Mouse (Mus musculus) brown adipose tissue, adult 24 weeks (tissue): ENCODE measurements around the gene Cdk8. TPM values are rescaled to one million over a fixed set of nuclear protein-coding genes. Genes with fewer than 3 reads are reported as not detected.
A peak's percentile ranks its signal among the peaks of the same experiment; 100 is the strongest.
"Not testable (repeated sequence)": the region's sequence is repeated elsewhere in the genome, so short reads cannot be mapped to it uniquely, and the experiment has no call there.

Source experiments
- H3K27ac ChIP-seq: fragments of 200-500 bp; replicated peaks from 2 replicates; pipeline ENCODE4 v1.5.1; 2012; ENCODE audit warnings: low read depth, mild to moderate bottlenecking, low read length
- H3K4me1 ChIP-seq: fragments of 200-500 bp; 2 replicates; pipeline ENCODE4 v1.6.1; 2012; ENCODE audit warnings: low read length, mixed read lengths; ENCODE audit not compliant: control insufficient read depth, insufficient read depth, insufficient read length
- H3K4me3 ChIP-seq: fragments of 200-500 bp; 2 replicates; pipeline ENCODE4 v1.5.1; 2012; ENCODE audit warnings: low read depth, mild to moderate bottlenecking, low read length, moderate library complexity; ENCODE audit not compliant: insufficient read depth
- polyA plus RNA-seq: library from polyadenylated mRNA; stranded (reverse); fragments of >200 nt; gene quantifications from 2 replicates; pipeline ENCODE4 v1.2.4, GENCODE M21; 2012; ENCODE audit not compliant: missing spikeins, insufficient read depth, insufficient read length

The Cdk8 gene
- polyA plus RNA-seq: 17.8 and 18.4 TPM in 2 replicates

DNA sequence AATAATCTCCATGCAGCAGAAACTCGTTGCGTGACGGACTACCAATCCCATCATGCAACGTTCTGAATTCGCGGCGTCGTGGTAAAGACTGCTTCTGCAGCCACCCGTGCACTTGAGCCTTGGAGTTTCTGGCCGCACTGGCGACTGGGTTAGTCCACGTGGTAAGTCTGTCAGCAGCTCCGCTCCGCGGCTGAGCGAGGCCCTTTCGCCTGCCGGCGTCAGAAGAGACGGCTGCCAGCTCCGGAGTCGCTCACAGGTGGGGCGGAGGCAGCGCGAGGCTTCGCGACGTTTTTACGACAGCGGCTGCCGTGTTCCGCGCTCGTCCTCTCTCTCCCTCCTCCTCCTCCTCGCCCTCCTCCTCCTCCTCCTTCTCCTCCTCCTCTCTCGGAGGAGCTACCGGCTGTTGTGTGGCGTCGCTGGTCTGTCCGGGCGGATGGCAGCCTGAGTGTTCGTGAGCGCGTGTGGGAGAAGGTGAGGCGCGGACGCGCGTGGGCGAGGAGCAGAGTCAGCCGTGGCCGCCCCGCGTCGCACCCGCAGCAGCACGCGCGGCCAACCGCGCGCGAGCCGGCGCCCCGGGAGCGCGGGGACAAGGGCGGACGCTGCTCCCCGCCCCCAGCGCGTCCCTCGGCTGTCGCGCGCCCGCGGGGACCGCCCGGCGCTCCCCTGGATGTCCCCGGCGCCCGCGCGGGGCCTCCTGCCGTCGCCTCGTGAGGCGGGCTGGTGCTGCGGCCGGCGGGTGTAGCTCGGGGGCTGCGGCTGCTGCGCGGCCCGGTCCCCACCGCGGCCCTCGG is at the start of gene Cdk8:
Cdk8 (plus strand) TSS at position 367 of the 791 bp plus-strand sequence.
- H3K4me1 ChIP-seq: peaks cover 2% of the 10 kb centered on the region; the same call in 1 of the 2 replicates
- H3K4me3 ChIP-seq: peak within 1 kb of the TSS; percentile 57
- peak within 1 kb of the TSS; percentile 77 for H3K27ac ChIP-seq

DNA sequence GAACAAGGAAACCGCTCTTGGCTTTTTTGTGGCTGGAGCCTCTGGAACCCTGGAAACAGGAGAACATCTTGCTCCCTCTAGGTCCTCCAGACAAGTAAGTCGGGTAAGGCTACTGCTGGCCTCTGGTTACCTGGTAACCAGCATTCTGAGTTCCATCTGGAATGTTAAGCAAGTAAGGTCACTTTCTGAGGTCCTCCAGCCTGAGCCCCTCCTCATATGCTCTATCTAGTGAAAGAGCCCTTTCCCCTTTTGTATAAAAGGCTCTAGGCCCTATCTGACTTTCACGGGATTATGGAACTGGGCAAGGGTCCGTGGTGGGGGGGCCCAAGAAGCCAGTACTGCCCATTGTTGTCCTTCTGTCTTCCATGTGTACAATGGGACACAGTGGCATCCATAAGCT is 45.8 kb upstream of the Cdk8 start, which contains the start of gene 1700001J03Rik:
1700001J03Rik (minus strand) TSS at position 101 of the 400 bp plus-strand sequence.
- H3K27ac ChIP-seq, H3K4me1 ChIP-seq, H3K4me3 ChIP-seq: not testable (repeated sequence)

DNA sequence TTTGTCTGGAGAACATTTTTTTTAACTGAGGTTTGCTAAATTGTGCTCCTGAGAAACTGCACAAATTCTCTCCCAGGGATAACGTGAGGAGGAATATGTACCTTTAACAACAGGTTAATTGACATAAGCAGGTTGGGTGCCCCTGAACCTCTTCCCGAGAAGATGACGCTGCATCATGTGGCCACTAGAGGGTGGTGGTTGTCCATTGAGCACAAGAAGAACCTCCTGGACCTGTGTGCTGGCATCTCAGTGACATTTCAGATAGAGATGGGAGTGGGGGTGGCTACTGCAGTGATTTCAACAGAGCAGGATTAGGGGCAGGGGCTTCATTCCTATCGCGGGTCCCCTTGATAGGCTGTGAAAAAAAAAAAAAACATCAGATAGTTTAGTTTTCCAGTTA is 43.6 kb upstream of the Cdk8 start:
- H3K4me1 ChIP-seq: not testable (repeated sequence)

DNA sequence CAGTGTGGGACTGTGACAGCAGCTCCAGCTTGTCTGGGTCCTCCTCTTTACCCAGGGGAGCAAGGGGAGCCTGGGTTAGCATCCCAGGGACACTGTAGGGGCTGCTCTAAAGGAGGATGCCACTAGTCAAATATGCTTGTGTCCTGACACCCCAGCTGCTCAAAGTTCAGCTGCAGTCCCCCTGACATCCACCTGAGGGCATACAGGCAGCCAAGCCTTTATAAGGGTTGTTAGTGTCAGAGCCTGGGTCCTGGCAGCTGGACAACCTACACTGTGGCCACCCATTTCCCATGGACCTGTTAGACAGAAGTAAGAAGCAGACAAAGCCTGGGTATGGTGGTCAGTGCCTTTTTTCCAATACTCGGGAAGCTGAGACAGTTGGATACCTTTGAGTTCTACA is 42.9 kb upstream of the Cdk8 start:
- no peaks in the 10 kb centered on the region for H3K4me1 ChIP-seq
- no peak overlapping the region for H3K27ac ChIP-seq
- H3K4me3 ChIP-seq: no peak overlapping the region

More for the DNA sequence above, 43.6 kb upstream of the Cdk8 start:
- H3K27ac ChIP-seq, H3K4me3 ChIP-seq: not testable (repeated sequence)

DNA sequence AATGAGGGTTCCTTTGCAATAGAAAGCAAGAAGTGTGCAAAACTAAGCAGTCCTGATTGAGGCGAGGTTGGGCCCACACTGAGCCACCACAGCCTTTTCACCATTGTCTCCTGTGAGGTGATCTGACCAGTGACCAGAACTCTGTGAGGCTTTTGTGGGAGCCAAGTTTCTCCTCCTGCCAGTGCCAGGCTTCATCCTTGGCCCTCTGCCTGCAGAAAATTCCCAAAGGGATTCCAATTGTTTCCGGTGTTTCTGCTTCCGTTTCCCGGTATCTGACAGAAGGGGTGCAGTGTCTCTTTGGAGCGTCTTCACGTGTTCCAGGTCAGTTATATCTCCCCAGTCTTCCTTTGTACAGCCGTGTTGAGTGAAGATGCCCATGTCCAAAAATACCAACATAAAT is 42.3 kb upstream of the Cdk8 start:
- no peak overlapping the region for H3K27ac ChIP-seq
- no peak overlapping the region for H3K4me3 ChIP-seq
- no peaks in the 10 kb centered on the region for H3K4me1 ChIP-seq

DNA sequence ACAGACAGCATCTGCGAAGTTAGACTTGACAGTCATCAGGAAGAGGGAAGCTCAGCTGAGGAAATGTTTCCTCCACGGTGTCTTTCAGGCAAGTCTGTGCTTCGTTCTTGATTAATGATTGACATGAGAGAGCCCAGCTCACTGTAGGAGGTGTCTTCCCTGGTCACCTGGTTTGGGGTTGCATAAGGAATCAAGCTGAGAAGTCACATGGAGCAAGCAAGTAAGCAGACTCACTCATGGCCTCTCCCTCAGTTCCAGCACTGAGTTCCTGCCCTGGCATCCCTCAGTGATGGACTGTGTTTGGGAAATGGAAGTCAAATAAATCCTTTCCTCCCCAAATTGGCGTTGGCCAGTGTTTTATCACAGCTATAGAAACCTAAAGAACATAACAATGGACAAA is 40.9 kb upstream of the Cdk8 start:
- Histone ChIP-seq H3K4me1 (no peaks in the 10 kb centered on the region), H3K4me3 (no peak overlapping the region), H3K27ac (no peak overlapping the region)

DNA sequence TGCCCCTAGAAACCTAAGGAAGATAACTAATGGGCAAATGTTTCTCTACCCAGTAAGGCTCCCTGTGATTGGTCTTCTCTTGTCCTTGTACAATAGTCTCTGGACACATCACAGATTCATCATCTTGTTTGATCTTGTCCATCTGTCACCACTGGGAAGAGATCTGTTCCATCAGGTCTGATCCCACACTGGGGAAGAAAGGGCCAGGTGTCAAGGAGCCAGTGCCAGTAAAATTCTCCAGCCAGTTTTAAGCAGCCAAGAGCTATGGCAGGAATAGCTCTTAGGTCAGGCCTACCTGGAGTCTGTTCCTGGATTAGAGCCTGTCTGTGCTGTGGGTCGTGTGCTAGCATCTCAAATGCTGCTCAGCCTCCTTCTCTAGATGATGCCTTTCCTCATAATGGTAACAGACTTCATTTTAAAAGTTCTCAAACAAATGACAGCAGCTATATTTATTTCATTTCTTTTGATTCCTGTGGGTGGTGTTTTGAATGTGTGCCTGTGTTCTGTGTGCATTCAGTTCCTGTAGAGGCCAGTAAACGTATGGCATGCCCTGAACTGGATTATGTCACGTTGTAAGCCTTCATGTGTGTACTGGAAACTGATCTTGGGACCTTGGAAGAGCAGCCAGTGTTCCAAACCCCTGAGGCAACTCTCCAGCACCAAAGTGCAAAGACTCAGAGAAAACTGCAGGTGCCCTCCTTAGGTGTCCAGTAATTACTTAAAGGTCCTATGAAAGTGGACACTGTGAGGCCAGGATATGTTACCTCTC is 40.3 kb upstream of the Cdk8 start:
- Histone ChIP-seq H3K4me3 (no peak overlapping the region), H3K27ac (no peak overlapping the region), H3K4me1 (no peaks in the 10 kb centered on the region)

DNA sequence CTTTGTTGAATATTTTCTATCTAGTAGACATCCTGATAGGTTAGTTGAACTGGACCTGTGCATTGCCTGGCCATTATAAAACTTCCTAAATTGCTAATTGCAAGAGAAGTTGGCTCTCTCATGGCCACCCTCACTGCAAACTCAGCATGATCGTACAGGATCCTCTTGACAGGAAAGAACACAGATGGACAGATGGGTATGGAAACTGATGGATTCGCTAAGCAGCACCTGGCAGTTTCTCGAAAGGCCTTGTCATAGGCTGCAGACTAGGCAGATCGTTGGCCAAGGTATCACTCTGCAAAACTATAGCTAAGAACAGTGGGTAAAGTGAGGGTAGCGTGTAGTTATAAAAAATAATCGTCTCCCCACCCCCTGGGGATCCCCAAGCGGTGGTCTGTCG is 37.7 kb upstream of the Cdk8 start:
- no peak overlapping the region for H3K4me3 ChIP-seq
- H3K4me1 ChIP-seq: no peaks in the 10 kb centered on the region

DNA sequence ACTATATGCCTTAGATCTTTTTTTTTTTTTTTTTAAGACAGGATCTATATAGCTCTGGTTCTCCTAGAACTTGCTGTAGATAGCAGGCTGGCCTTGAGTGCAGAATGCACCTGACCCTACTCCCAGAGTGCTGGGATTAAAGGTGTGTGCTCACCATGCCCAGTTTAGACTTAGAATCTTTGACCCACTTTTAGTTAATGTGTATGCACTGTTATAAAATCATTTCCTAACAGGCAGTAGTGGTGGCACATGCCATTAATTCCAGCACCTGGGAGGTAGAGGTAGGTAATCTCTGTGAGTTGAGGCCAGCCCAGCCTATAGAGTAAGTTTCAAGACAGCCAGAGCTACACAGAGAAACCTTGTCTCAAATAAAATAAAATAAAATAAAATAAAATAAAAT is 32.0 kb upstream of the Cdk8 start:
- Histone ChIP-seq H3K4me3 (no peak overlapping the region), H3K27ac (no peak overlapping the region), H3K4me1 (no peaks in the 10 kb centered on the region)

More for the DNA sequence above, 37.7 kb upstream of the Cdk8 start:
- H3K27ac ChIP-seq: no peak overlapping the region

DNA sequence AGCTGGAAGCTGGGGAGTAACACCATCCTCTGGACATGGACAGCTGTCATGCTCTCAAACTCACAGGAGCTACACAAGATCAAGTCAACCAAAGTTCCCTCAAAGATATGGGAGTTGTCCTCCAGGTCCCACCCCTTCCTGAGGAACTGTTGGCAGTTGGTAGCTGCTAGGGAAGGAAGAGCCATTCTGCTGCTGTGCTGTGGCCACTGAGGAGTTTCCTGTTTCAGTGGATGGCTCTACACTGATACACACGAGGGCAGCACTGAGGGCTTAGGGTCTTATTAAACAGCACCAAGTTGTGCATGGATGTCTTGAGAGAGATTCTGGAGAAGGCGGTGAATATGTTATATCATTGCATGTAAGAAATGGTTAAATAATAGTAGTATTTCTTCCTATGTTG is 31.5 kb upstream of the Cdk8 start:
- Histone ChIP-seq H3K4me1 (no peaks in the 10 kb centered on the region), H3K27ac (no peak overlapping the region)

DNA sequence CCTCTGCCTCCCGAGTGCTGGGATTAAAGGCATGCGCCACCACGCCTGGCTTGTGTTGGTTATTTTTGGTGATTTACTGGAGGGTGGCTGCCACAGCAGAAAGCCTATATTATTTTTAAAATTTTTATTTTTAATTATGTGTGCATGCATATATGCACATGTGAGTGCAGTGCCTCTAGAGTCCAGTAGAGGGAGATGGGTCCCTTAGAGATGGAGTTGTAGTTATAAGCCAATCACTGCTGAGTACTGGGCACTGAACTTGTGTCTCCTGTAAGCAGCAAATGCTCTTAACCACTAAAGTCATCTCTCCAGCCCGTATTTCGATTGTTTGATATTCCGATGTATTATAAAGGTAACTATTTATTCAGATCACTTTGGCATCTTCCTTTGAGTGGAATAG is 30.4 kb upstream of the Cdk8 start:
- Histone ChIP-seq H3K4me1 (no peaks in the 10 kb centered on the region), H3K27ac (no peak overlapping the region), H3K4me3 (no peak overlapping the region)

More for the DNA sequence above, 31.5 kb upstream of the Cdk8 start:
- H3K4me3 ChIP-seq: no peak overlapping the region

DNA sequence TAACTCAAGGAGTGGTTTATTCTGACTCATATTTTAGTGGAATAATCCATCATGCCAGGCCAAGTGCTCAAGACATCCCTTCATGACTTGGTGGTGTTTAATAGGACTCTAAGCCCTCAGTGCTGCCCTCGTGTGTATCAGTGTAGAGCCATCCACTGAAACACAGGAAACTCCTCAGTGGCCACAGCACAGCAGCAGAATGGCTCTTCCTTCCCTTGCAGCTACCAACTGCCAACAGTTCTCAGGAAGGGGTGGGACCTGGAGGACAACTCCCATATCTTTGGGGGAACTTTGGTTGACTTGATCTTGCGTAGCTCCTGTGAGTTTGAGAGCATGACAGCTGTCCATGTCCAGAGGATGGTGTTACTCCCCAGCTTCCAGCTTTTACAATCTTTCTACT is 27.1 kb upstream of the Cdk8 start:
- H3K4me3 ChIP-seq: no peak overlapping the region

DNA sequence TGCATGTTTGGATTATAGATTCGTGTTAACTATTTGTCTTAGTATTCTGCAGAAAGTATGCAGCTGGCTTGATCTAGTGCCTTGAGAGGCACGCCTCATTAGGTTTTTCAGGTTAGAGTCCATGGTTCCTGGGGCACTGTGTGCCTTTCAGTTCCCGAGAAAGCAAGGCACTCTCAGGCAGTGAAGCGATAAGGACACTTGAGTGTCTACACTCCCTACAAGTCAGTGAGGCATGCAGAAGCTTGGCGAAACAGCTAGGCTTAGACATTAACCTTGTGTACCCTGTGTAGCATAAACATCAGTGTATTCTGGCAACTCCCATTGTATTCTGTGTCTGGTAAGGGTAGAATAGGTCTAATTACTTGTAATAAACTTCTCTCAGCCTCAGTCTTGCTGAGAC is 25.5 kb upstream of the Cdk8 start:
- H3K4me3 ChIP-seq: no peak overlapping the region
- H3K27ac ChIP-seq: no peak overlapping the region
- no peaks in the 10 kb centered on the region for H3K4me1 ChIP-seq

More for the DNA sequence above, 27.1 kb upstream of the Cdk8 start:
- no peaks in the 10 kb centered on the region for H3K4me1 ChIP-seq
- no peak overlapping the region for H3K27ac ChIP-seq

DNA sequence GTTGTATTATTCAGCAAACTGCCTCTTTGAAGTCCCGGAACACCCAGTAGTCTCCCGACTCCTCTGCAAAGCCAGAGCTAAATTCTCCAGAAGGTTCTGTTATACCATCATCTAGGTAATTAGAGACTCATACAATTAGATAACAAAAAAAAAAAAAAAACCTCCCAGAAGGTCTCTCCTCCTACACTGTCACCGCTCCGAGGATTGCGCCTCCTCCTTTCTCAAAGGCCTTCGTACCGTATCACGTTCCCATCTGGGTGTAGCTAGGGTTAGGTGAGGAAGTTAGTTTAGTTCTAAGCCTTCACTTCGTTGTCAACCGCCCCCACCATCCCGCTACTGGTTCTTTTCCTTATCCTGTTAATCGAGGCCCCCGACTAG is 10.5 kb upstream of the Cdk8 start:
- Histone ChIP-seq H3K27ac (peak overlapping the region; percentile 78), H3K4me1 (peaks cover 2% of the 10 kb centered on the region; the same call in 1 of the 2 replicates), H3K4me3 (peak overlapping the region; percentile 95)

DNA sequence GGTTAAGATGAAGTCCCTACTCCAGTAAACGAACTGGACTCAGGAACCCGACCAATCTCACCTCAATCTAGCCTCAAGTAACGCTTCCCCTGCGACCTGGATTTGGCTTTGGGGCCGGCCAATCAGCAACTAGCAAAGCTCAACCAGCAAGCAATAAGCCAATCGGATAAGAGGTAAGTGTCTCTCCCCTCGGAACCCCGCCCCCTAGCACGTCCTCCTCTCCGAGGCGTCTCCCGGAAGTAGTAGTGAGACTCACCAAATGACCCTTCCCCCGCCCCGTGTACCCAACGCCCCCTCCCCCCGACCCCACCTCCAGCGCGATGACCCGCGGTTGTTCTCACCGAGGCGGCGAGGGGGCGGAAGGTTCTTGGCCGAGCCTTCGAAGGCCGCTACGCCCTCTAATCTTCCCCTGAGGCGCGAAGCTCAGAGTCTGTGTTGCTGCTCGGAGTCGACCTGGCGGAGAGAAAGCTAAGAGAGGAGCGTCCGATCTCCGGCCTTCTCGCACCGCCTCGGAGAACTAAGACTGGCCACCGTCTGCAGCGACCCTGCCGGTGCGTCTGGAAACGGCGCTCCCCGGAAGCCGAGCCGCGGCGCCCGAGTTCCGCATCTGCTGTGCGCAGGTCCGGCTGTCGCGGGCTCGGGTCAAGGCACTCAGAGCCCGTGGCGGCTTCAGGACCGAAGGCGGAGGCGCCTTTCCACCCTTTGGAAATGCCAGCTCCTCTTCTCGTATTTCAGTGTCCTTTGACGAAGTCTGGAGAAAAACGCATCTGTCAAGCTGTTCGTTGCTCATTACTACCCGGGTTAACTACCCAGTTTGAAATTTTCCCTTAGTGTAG is 9.9 kb upstream of the Cdk8 start, which contains the start of gene Rnf6:
Rnf6 (minus strand) TSS at position 677 of the 836 bp plus-strand sequence.
- H3K4me1 ChIP-seq: peaks cover 2% of the 10 kb centered on the region; the same call in 1 of the 2 replicates
- H3K27ac ChIP-seq: peak within 1 kb of the TSS; percentile 95

More for the DNA sequence above, 9.9 kb upstream of the Cdk8 start, which contains the start of gene Rnf6:
- peak within 1 kb of the TSS; percentile 95 for H3K4me3 ChIP-seq
